Mouse (Mus musculus): ENCODE measurements around the gene Ppp3ca. TPM values are rescaled to one million over a fixed set of nuclear protein-coding genes. Genes with fewer than 3 reads are reported as not detected.
A peak's percentile ranks its signal among the peaks of the same experiment; 100 is the strongest.

The Ppp3ca gene
- polyA plus RNA-seq, 1 experiment from 2014 or later: 53.9 TPM

DNA sequence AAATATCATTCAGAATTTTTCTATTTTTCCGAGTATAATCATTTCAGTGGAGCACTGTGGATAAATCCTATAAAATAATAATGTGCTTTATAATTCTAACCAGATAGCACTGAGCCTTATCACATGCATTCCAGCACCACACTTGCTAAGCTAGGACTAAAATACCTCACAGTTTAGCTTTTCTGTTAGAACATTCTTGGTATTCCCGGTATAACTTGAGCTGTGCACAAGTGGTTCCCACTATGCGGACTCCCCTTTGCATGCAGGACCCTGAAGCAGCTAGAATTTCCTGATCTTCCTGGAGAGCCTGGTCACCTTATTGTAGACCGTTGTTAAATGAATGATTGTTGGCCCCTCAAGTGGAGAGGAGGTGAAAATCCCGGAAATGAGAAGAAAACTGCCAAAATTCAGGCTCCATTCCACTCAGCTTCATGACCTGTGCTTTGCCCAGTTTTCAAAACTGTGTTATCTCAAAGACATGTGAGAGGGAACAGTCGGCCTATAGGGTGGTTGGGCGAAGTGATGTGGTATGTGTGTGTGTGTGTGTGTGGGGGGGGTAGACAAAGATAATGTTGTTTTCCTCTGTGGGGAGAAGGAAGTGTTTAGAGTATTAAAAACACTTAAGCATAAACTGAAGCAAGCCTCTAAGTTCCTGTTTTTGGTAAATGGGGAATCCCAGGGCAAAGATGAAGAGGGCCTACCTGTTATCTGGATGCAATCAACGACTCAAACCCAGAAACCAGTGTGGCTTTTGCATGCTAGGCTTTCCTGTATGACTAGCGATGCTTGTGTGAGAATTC, 72.5 kb downstream of the Ppp3ca start:
- Histone ChIP-seq H3K9me3 (no peaks in the 10 kb centered on the region), H3K36me3 (no peaks in the 10 kb centered on the region), H3K4me3 (no peak overlapping the region), H3K4me1 (peaks cover 40% of the 10 kb centered on the region), H3K27me3 (ENCODE audit: insufficient read depth, poor library complexity, severe bottlenecking) (no peaks in the 10 kb centered on the region), H3K27ac (peak overlapping the region; percentile 60)
- 63% methylated on average over 9 of the region's 9 CpGs for WGBS
- DNase-seq (ENCODE audit: low spot score): no peak

DNA sequence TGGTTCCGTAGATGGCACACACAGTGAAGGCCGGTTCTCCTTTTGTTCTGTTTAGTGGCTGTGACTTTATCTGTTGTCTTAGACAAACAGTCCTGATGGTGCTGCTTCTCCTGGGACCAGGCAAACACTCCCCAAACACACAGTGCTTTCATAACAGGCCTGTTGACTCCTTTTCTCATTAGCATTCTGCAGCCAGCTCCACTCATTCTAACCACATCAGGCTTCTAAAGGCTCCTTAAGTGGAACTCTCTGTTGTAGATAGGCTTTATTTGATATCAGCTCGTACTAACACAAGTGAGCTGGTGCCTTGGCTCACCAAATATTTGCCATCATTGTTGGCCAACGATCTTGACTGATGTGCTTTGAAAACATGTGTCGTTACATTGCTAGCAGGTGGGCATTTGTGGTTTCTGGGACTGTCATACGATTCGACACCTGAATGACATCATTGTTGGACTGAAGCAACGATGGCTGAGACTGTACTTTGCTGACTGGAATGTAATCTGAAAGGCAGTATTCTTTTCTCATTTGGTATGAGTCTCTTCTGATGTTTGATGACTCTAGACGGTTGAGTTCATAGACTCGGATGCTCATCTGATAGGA, 74.5 kb downstream of the Ppp3ca start:
- no peak overlapping the region for H3K4me3 ChIP-seq
- H3K27me3 ChIP-seq (ENCODE audit: insufficient read depth, poor library complexity, severe bottlenecking): no peaks in the 10 kb centered on the region
- H3K27ac ChIP-seq: no peak overlapping the region
- H3K4me1 ChIP-seq: peaks cover 40% of the 10 kb centered on the region
- 72% methylated on average over 10 of the region's 10 CpGs for WGBS
- no peaks in the 10 kb centered on the region for H3K9me3 ChIP-seq
- no peaks in the 10 kb centered on the region for H3K36me3 ChIP-seq
- DNase-seq (ENCODE audit: low spot score): no peak

DNA sequence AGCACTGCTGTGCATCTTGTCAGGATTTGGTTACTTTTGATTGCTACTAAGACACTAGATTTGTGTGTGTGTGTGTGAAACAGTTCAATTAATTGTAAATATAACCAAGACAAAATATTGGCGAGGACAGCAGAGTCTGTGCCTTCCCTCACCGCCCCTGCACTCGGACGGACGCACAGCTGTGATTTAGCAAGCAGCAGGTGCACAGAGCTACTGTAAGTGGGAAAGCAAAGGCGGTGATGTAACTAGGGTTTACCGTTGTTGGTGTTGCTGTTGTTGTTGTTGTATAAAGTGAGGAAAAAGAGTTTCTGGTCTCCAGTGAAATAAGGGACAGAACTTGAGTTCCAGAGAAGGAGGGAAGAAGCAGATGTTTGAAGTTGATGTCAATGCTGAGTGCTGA, 75.5 kb downstream of the Ppp3ca start:
- H3K4me1 ChIP-seq: peaks cover 43% of the 10 kb centered on the region
- no peak overlapping the region for H3K4me3 ChIP-seq
- 83% methylated on average over 7 of the region's 7 CpGs for WGBS
- no peak overlapping the region for H3K27ac ChIP-seq
- H3K27me3 ChIP-seq (ENCODE audit: insufficient read depth, poor library complexity, severe bottlenecking): no peaks in the 10 kb centered on the region
- no peaks in the 10 kb centered on the region for H3K9me3 ChIP-seq
- DNase-seq (ENCODE audit: low spot score): no peak
- H3K36me3 ChIP-seq: no peaks in the 10 kb centered on the region

DNA sequence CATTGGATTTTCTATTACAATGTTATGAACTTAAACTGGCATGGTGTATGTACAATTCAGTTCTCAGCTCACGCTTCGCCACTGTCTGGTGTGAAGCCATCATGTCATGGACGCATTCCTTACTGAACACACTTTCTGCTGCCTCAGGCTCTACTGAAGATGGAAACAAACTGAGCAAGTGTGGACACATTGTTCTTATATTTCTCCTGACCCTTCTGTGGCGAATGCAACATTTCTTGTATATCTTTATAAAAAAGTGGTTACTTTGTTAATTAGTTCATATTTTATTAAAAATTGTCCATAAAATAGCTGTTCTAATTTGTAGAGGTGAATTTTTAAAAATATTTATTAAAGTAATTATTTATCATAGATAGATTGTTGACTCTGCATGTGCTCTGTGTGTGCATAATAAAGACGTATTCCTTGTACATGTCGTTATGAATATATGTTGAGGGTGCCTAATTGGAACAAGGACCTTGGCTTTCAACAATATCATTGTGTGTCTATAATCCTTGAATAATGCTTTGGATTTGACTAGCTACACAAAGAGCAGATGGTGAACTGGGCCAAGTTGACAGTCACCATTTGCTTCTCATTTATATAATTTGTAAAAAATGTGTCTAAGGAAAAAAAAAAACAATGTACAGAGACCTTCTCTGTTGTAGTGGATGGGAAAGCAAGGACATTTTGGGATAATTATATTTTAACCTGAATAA, 79.0 kb downstream of the Ppp3ca start:
- Histone ChIP-seq H3K36me3 (no peaks in the 10 kb centered on the region), H3K4me3 (no peak overlapping the region), H3K27me3 (ENCODE audit: insufficient read depth, poor library complexity, severe bottlenecking) (no peaks in the 10 kb centered on the region), H3K4me1 (peaks cover 19% of the 10 kb centered on the region), H3K27ac (no peak overlapping the region), H3K9me3 (no peaks in the 10 kb centered on the region)
- no peak for DNase-seq (ENCODE audit: low spot score)
- WGBS: 88% methylated on average over 6 of the region's 6 CpGs

DNA sequence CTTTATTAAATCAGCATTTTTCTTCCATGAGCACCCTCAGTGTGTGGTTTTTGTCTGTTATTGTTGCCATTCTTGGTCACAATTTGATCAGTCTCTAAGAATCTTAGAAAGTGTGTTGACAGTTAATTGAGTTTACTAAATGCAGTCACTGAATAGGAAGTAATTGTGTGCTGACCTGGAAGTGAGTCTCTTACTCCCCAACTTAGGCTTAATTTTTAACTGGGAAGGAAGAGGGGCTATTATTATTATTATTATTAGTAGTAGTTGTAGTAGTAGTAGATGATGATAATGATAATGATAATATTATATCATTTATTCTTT, 79.5 kb downstream of the Ppp3ca start:
- no peaks in the 10 kb centered on the region for H3K36me3 ChIP-seq
- no peak for DNase-seq (ENCODE audit: low spot score)
- H3K27ac ChIP-seq: no peak overlapping the region
- H3K4me3 ChIP-seq: no peak overlapping the region
- no peaks in the 10 kb centered on the region for H3K27me3 ChIP-seq (ENCODE audit: insufficient read depth, poor library complexity, severe bottlenecking)
- H3K9me3 ChIP-seq: no peaks in the 10 kb centered on the region
- peaks cover 14% of the 10 kb centered on the region for H3K4me1 ChIP-seq

DNA sequence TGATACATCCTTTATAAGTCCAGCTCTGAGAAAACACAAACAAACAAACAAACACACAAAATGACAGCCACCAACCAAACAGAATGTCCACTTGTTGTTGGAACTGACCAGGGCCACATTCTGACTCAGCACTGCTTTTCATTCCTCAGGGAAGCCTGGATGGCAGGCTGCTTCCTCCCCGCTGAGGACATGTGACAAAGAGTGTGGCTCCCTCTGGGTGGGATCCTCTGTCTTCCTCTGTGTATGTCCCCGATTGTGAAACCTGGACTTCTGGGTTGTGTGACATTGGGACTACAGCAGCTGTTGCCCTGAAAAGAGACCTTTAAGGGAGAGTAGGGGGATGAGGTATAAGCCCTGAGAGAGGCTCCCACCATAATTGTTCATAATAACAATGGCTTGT, 80.0 kb downstream of the Ppp3ca start:
- no peaks in the 10 kb centered on the region for H3K27me3 ChIP-seq (ENCODE audit: insufficient read depth, poor library complexity, severe bottlenecking)
- H3K27ac ChIP-seq: no peak overlapping the region
- no peaks in the 10 kb centered on the region for H3K9me3 ChIP-seq
- no peaks in the 10 kb centered on the region for H3K36me3 ChIP-seq
- no peak overlapping the region for H3K4me3 ChIP-seq
- 47% methylated on average over 2 of the region's 2 CpGs for WGBS
- peaks cover 8% of the 10 kb centered on the region for H3K4me1 ChIP-seq
- DNase-seq (ENCODE audit: low spot score): no peak

DNA sequence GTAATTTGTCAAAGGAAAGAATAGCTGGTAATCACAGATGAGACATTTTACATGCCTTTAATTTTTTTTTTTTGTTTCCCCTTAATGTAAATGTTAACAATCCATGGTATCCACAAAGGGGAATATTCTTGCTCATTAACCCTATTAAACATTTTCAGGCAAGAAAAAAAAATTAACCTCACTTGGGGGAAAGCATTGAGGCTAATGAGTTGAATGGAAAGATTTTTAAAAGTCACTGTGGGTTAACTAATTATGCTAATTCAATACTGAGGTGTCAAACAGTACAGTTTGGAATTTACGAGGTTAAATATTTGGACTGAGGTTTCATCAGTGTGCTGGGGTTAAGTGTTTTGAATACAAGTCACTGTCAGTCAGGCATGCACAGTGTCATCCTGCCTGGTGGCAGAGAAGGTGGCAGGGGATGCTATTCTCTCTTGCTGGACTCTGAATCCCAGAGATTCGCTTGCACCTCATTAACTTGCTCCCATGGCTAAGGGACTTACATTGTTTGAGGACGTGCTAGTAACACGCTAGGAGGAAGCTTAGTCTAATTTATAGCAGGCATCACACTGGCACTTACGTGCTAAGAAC, 82.3 kb downstream of the Ppp3ca start:
- no peak for DNase-seq (ENCODE audit: low spot score)
- H3K27ac ChIP-seq: no peak overlapping the region
- H3K36me3 ChIP-seq: no peaks in the 10 kb centered on the region
- H3K27me3 ChIP-seq (ENCODE audit: insufficient read depth, poor library complexity, severe bottlenecking): no peaks in the 10 kb centered on the region
- H3K4me1 ChIP-seq: peaks cover 3% of the 10 kb centered on the region; the same call in 1 of the 2 replicates
- H3K4me3 ChIP-seq: no peak overlapping the region
- H3K9me3 ChIP-seq: no peaks in the 10 kb centered on the region
- WGBS: 81% methylated on average over 5 of the region's 5 CpGs

DNA sequence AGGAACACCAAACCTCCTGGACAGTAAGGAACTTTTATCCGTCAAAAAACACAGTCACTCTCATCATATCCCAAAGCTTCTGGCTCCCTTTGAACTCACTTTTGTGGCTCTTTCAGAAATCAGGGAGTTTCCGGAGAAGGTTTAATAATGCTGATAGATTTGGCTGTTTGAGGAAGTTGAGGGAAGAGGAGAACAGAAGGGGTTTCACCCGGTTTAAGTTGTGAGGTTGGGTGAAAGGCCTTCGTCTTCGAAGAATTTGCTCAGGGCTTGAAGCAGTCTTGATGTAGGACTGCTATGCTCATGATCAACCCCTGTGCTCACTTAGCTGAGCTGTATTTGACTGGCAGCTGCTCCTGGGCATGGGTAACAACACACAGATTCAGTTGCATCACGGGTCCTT, 86.2 kb downstream of the Ppp3ca start:
- Histone ChIP-seq H3K27ac (no peak overlapping the region), H3K4me3 (no peak overlapping the region), H3K9me3 (no peaks in the 10 kb centered on the region), H3K4me1 (peaks cover 8% of the 10 kb centered on the region), H3K36me3 (no peaks in the 10 kb centered on the region), H3K27me3 (ENCODE audit: insufficient read depth, poor library complexity, severe bottlenecking) (no peaks in the 10 kb centered on the region)
- 88% methylated on average over 6 of the region's 6 CpGs for WGBS
- no peak for DNase-seq (ENCODE audit: low spot score)

DNA sequence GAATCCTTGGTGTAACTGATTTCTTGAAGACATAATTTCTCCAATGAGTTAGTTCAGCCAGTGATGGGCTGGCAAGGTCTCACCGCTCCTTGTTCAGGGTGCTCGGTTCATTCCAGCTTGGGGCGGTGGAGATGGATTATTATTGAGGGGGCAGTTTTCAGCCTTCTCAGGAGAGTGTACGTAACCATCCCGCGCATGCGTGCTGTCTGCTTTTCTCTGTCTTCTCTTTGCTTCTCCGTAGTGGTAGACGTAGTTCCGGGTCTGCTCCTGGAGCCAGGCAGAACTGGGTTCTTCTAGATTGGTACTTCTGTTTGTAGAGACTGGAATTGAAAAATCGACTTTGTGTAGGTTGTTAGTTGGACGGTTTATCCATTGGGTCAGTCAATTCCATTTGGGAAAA, 89.5 kb downstream of the Ppp3ca start:
- H3K36me3 ChIP-seq: no peaks in the 10 kb centered on the region
- 93% methylated on average over 12 of the region's 12 CpGs for WGBS
- no peaks in the 10 kb centered on the region for H3K9me3 ChIP-seq
- no peak overlapping the region for H3K27ac ChIP-seq
- DNase-seq (ENCODE audit: low spot score): no peak
- H3K4me1 ChIP-seq: peaks cover 19% of the 10 kb centered on the region
- no peak overlapping the region for H3K4me3 ChIP-seq
- no peaks in the 10 kb centered on the region for H3K27me3 ChIP-seq (ENCODE audit: insufficient read depth, poor library complexity, severe bottlenecking)

DNA sequence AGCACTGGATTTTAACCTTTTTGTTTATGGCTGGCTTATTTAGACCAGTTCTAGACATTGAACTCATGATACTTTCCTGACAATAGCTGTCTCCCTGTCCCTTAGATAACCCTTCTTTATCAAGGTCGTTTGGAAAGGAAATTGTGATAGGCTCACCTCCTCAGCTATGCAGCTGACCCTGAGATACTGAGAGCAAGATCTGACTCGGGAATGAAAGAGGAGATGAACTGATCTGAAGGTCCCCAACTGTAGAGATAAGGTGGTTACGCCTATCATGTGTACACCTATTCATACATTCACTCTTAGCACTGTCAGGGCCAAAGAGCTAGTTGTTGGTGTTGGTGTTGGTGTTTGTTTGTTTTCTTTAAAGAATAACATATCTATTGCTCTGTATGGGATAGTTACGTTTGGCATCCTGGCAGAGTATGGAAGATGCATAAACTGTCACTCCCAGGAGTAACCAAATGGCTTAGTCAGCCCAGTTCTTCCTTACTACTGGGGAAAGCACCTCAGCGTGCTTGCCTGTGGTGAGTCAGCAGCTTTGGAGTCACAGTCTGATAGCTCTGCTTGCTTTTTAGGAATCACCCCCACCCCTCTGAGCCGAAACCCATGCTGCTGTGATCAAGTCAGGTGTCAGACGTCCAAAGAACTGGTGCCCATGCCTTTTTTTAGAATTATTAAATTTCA, 91.5 kb downstream of the Ppp3ca start:
- Histone ChIP-seq H3K9me3 (no peaks in the 10 kb centered on the region), H3K27ac (no peak overlapping the region), H3K4me3 (no peak overlapping the region), H3K4me1 (peaks cover 23% of the 10 kb centered on the region), H3K27me3 (ENCODE audit: insufficient read depth, poor library complexity, severe bottlenecking) (no peaks in the 10 kb centered on the region), H3K36me3 (no peaks in the 10 kb centered on the region)
- DNase-seq (ENCODE audit: low spot score): no peak
- WGBS: 34% methylated on average over 7 of the region's 7 CpGs

DNA sequence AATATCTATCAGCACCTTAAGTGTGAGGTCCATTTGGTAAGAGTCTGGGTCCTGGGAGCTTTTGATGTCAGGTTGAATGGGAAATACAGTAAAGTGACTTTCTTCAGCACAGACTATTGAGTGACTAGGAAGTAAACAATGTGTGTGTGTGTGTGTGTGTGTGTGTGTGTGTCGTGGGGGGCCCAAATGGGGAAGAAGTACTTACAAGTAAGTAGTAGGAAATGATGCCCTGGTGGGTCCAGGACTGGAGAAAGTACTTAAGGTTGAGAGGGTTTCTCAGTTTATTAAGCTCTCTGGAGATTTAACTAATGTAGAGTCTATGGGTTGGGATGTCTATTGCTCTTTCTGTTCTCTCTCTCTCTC, 92.0 kb downstream of the Ppp3ca start:
- no peaks in the 10 kb centered on the region for H3K9me3 ChIP-seq
- H3K27me3 ChIP-seq (ENCODE audit: insufficient read depth, poor library complexity, severe bottlenecking): no peaks in the 10 kb centered on the region
- H3K36me3 ChIP-seq: no peaks in the 10 kb centered on the region
- 60% methylated on average over 1 of the region's 1 CpGs for WGBS
- peaks cover 23% of the 10 kb centered on the region for H3K4me1 ChIP-seq
- DNase-seq (ENCODE audit: low spot score): no peak
- no peak overlapping the region for H3K27ac ChIP-seq
- no peak overlapping the region for H3K4me3 ChIP-seq

DNA sequence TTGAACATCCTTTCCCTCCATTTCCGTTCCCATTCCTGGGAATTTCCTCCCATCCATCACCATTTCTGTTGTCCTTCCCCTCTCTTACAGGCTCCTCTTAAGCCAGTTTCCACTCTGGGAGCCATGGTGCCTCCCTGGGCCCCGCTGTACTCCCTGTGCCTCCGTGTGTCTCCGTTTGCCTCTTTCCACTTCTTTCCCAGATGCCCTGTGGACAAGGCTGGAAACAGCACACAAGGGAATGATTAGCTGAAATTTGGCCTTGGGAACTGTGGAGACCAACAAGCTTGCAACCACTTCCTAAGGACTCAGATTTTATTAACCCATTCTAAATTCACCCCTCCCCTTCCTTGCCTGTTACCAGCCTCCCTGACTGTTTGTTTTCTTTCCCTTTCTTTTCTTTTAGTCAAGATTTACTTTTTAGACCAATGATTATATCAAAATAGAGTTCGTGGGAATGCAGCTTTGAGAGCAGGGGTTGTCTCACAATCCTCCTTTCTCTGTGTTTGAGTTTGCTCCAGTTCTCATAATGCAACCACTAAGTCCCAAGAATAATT, 93.9 kb downstream of the Ppp3ca start:
- Histone ChIP-seq H3K36me3 (no peaks in the 10 kb centered on the region), H3K4me1 (peaks cover 25% of the 10 kb centered on the region), H3K27me3 (ENCODE audit: insufficient read depth, poor library complexity, severe bottlenecking) (no peaks in the 10 kb centered on the region), H3K4me3 (no peak overlapping the region), H3K27ac (no peak overlapping the region), H3K9me3 (no peaks in the 10 kb centered on the region)
- no peak for DNase-seq (ENCODE audit: low spot score)
- WGBS: 55% methylated on average over 5 of the region's 5 CpGs
